Mouse (Mus musculus): ENCODE data around the gene Chit1. TPM values are rescaled to one million over a fixed set of nuclear protein-coding genes. Genes with fewer than 3 reads are reported as not detected.

Gene Chit1
- polyA plus RNA-seq, 1 experiment = not detected

- H3K4me3 ChIP-seq (ENCODE audit: insufficient read depth, low read depth, low read length) = no peak overlapping the region
- H3K4me1 ChIP-seq (ENCODE audit: control insufficient read depth, insufficient read depth, insufficient read length, low read length) = no peaks in the 10 kb centered on the region
- H3K27ac ChIP-seq (replicated peaks; ENCODE audit: low read depth, low read length) = no peak overlapping the region
These were observed 11.2 kb downstream of the Chit1 start for GRCm38 (mm10) chr1:134122195-134122594.

DNA sequence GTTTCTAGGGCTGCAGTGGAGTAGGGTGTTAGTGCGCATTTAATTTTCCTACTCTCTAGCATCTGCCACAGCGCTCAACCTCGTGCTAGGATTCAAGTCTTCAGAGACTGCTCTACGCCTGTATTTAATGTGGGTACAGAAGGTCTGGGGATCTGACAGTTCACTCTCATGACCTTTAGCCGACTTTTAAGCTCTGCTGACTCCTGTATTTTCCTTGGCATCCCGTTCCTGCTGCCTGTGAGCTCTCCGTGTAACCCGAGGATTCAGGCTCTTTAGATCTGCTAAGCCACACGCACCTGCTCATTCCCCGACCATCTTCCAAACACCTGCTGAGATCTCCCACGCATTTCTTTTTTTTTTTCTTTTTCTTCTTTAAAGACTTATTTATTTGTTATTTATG is 22.3 kb downstream of the Chit1 start:
- Histone ChIP-seq H3K4me1 (ENCODE audit: control insufficient read depth, insufficient read depth, insufficient read length, low read length) (no peaks in the 10 kb centered on the region), H3K4me3 (ENCODE audit: insufficient read depth, low read depth, low read length) (no peak overlapping the region), H3K27ac (replicated peaks; ENCODE audit: low read depth, low read length) (no peak overlapping the region)

DNA sequence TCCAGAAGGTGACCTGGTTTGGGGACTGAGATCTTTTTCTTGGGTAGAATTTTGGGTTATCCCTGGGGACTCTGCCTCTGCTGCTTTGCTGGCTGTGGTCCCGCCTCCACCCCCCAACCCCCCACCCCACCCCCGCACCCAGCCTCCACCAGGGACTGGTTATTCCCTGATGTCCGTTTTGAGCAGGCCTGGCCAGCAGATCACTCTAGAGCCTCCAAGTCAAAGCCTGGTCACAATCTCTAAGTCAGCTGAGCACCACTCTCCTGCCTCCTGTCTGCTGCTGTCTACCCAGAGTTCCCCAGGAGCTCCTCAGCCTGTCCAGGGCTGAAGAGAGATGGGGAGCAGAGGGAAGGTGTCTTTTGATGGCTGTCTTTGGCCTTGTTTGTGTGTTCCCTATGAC is 25.3 kb downstream of the Chit1 start:
- Histone ChIP-seq H3K4me1 (ENCODE audit: control insufficient read depth, insufficient read depth, insufficient read length, low read length) (no peaks in the 10 kb centered on the region), H3K4me3 (ENCODE audit: insufficient read depth, low read depth, low read length) (no peak overlapping the region), H3K27ac (replicated peaks; ENCODE audit: low read depth, low read length) (no peak overlapping the region)

DNA sequence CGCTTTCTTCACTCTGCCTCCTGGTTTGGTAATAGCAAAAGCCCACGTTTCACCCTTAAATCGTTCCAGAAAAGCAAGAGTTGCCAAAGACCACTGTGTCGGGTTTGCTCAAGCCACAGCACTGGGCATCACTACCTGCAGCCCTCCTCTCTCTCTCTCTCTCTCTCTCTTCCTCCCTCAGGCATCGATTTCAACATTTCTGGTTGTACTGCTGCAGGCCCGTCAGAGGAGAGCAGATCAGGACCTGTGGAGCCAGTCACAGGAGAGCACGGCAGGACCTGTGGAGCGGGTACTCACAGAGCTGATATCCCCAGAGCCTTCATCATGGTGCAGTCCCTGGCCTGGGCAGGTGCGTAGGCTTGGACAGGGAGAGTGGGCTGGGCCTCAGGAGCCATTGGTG is 27.4 kb downstream of the Chit1 start:
- Histone ChIP-seq H3K4me3 (ENCODE audit: insufficient read depth, low read depth, low read length) (no peak overlapping the region), H3K4me1 (ENCODE audit: control insufficient read depth, insufficient read depth, insufficient read length, low read length) (no peaks in the 10 kb centered on the region), H3K27ac (replicated peaks; ENCODE audit: low read depth, low read length) (no peak overlapping the region)

- Histone ChIP-seq H3K4me1 (ENCODE audit: control insufficient read depth, insufficient read depth, insufficient read length, low read length) (no peaks in the 10 kb centered on the region), H3K4me3 (ENCODE audit: insufficient read depth, low read depth, low read length) (no peak overlapping the region), H3K27ac (replicated peaks; ENCODE audit: low read depth, low read length) (no peak overlapping the region)
These were observed 31.3 kb downstream of the Chit1 start for GRCm38 (mm10) chr1:134142363-134142794.

DNA sequence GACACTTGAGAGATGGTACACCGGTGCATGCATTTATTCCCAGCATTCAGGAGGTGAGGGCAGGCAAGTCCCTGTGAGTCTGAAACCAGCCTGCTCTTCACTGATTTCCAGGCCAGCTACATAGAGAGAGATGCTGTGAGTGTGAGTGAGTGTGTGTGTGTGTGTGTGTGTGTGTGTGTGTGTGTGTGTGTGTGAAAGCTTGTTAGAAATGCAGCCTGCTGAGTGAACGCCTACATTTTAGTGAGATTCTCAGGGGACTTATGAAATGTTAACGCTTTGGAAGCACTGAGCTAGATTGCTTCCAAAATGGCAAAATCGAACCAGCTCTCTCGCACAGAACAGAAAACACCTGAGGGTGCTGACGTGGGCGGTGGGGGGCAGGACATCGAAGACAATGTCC is 35.0 kb downstream of the Chit1 start:
- H3K27ac ChIP-seq (replicated peaks; ENCODE audit: low read depth, low read length) = no peak overlapping the region
- no peaks in the 10 kb centered on the region for H3K4me1 ChIP-seq (ENCODE audit: control insufficient read depth, insufficient read depth, insufficient read length, low read length)
- no peak overlapping the region for H3K4me3 ChIP-seq (ENCODE audit: insufficient read depth, low read depth, low read length)

DNA sequence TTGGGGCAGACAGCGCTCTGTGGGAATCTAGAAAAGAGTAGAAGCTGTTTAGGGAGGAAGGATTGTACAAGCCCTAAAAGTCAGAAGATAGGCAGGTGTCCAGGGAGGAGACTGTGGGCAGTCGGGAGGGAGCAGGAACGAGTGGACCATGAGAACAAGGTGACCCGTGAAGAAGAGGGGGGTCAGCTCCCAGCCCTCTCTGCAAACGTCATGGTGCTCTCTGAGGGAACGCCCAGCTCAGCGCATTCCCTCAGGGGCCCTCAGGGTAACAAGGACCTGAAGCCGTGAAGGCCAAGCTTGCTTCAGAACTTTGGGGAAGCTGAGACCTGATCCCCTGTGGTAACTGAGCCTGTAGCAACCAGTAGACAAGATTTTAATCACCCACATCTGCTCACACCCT is 39.0 kb downstream of the Chit1 start:
- H3K27ac ChIP-seq (replicated peaks; ENCODE audit: low read depth, low read length) = no peak overlapping the region
- no peaks in the 10 kb centered on the region for H3K4me1 ChIP-seq (ENCODE audit: control insufficient read depth, insufficient read depth, insufficient read length, low read length)
- no peak overlapping the region for H3K4me3 ChIP-seq (ENCODE audit: insufficient read depth, low read depth, low read length)

- no peak overlapping the region for H3K27ac ChIP-seq (replicated peaks; ENCODE audit: low read depth, low read length)
- H3K4me3 ChIP-seq (ENCODE audit: insufficient read depth, low read depth, low read length) = no peak overlapping the region
- H3K4me1 ChIP-seq (ENCODE audit: control insufficient read depth, insufficient read depth, insufficient read length, low read length) = no peaks in the 10 kb centered on the region
These were observed 39.7 kb downstream of the Chit1 start for GRCm38 (mm10) chr1:134150745-134151144.

GRCm38 (mm10) chr1:134151655-134152412 is 40.8 kb downstream of the Chit1 start:
- Histone ChIP-seq H3K4me1 (ENCODE audit: control insufficient read depth, insufficient read depth, insufficient read length, low read length) (no peaks in the 10 kb centered on the region), H3K4me3 (ENCODE audit: insufficient read depth, low read depth, low read length) (no peak overlapping the region), H3K27ac (replicated peaks; ENCODE audit: low read depth, low read length) (no peak overlapping the region)

DNA sequence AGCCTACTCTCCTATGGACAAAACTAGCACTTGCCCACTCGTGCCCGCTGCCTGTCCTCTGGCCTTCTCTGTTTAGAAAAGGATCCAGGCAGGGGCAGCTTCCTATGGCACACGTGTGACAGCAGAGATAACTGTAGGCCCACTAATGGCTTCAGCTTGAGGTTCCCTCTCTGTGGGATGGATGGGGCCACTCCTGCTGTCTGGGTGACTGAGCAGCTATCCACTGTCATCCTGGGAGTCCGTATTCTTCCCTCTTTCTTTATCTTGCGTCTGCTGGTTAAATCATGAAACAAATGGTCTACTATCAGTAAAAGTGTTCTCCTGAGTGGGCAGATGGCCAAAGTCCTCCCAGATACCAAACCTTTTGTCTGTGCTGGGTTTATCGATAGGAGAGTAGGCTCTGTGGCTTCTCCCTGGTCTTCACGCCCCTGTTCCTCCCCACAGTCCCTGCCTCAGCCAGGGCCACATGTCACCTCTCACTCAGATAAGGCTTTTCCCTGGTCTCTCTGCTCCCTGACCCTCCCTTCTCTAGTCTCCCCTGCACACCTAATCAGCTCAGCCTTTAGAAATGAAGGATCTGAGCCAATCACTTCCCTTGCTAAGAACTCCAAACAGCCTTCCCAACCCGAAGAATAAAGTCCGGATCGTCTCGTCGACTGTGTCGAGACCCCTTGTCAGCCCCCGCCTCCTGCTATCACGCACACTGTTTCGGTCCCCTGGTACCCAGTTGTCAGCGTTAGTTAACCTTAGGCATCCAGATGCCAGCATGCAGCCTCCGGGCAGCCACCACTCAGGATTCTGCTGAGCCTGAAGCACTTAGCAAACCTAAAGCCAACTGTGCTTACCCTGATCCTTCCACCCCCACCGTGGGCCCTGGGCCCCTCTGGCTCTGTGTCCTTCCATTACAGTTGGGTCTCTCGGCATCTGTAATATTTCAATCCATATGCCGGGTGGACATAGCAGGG is 41.9 kb downstream of the Chit1 start:
- Histone ChIP-seq H3K4me3 (ENCODE audit: insufficient read depth, low read depth, low read length) (no peak overlapping the region), H3K27ac (replicated peaks; ENCODE audit: low read depth, low read length) (no peak overlapping the region), H3K4me1 (ENCODE audit: control insufficient read depth, insufficient read depth, insufficient read length, low read length) (no peaks in the 10 kb centered on the region)

DNA sequence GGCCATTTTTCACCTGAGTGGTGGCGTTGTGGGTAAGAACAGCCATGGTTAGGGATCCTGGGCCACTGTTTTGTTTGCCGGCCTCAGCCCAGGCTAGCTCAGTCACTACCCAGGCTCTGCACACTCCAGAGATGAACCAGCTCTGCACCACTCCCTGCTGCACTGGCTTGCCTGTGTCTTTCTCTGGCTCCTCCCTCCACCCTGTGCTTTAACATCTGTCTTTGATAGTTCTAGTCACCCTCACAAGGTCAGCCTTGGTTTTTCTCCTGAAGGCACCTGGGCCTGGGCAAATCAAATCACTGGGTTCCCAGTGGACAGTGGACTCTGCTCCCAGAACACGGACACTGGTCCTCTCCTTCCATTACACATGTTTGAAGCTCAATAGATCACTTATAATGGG is 43.1 kb downstream of the Chit1 start:
- Histone ChIP-seq H3K4me1 (ENCODE audit: control insufficient read depth, insufficient read depth, insufficient read length, low read length) (no peaks in the 10 kb centered on the region), H3K27ac (replicated peaks; ENCODE audit: low read depth, low read length) (no peak overlapping the region), H3K4me3 (ENCODE audit: insufficient read depth, low read depth, low read length) (no peak overlapping the region)

DNA sequence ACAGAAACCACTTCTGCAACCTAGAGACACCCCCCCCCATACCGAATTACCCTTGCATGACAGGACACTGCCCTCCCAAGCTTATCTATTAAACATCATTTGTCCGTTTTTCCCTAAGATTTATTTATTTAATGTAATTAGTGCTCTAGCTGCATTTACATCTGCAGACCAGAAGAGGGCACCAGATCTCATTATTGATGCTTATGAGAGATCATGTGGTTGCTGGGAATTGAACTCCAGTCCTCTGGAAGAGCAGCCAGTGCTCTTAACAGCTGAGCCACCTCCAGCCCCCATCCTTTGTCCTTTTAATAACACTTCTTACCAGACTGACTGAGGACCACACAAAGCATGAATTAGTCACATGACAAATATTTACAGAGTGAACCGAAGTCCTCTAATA is 43.6 kb downstream of the Chit1 start:
- Histone ChIP-seq H3K4me3 (ENCODE audit: insufficient read depth, low read depth, low read length) (no peak overlapping the region), H3K4me1 (ENCODE audit: control insufficient read depth, insufficient read depth, insufficient read length, low read length) (no peaks in the 10 kb centered on the region), H3K27ac (replicated peaks; ENCODE audit: low read depth, low read length) (no peak overlapping the region)

- Histone ChIP-seq H3K4me1 (ENCODE audit: control insufficient read depth, insufficient read depth, insufficient read length, low read length) (no peaks in the 10 kb centered on the region), H3K4me3 (ENCODE audit: insufficient read depth, low read depth, low read length) (no peak overlapping the region), H3K27ac (replicated peaks; ENCODE audit: low read depth, low read length) (no peak overlapping the region)
These were observed 49.4 kb downstream of the Chit1 start for GRCm38 (mm10) chr1:134160404-134160803.

- no peak overlapping the region for H3K4me3 ChIP-seq (ENCODE audit: insufficient read depth, low read depth, low read length)
- H3K4me1 ChIP-seq (ENCODE audit: control insufficient read depth, insufficient read depth, insufficient read length, low read length) = no peaks in the 10 kb centered on the region
- no peak overlapping the region for H3K27ac ChIP-seq (replicated peaks; ENCODE audit: low read depth, low read length)
These were observed 50.4 kb downstream of the Chit1 start for GRCm38 (mm10) chr1:134161399-134161798.

DNA sequence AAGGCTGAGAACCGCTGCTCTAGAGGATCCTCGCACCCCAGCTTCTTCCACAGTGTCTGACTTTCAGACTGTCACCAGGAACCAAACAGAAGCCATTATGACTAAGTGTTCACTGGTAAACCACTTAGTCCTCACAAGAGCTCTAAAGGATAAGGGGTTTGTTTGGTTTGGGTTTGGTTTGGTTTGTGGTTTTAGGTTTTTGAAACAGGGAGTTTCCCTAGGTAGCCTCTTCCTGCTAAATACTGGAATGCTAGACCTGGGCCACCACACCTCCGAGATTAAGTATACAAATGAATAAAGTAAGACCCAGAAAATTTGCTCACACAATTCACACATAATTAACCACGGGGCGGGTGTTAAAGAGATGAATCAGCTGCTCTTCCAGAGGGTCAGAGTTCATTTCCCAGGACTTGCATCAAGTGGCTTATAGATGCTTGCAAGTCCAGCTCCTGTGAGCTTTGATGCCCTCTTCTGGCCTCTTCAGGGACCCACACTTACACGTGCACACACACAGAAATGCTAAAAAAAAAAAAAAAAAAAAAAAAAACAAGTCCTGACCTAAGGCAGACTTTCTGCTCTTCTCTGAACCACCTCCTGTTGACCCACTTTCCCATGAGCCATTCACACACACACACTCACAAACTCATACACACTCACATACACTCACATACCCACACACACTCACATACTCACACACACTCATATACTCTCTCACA is 51.6 kb downstream of the Chit1 start:
- no peak overlapping the region for H3K27ac ChIP-seq (replicated peaks; ENCODE audit: low read depth, low read length)
- H3K4me1 ChIP-seq (ENCODE audit: control insufficient read depth, insufficient read depth, insufficient read length, low read length) = no peaks in the 10 kb centered on the region

More for the DNA sequence above, 51.6 kb downstream of the Chit1 start:
- H3K4me3 ChIP-seq (ENCODE audit: insufficient read depth, low read depth, low read length) = no peak overlapping the region

All from brown adipose tissue, adult 24 weeks (tissue).